Mouse (Mus musculus) ES-E14 (cell line): ENCODE measurements around the gene Ndufaf8. TPM values are rescaled to one million over a fixed set of nuclear protein-coding genes. Genes with fewer than 3 reads are reported as not detected.

Source experiments
- DNase-seq: peaks from one replicate; pipeline ENCODE4 v3.0.0-alpha.2; 2013; ENCODE audit warnings: low read depth, low spot score
- H3K27ac ChIP-seq: 2 replicates; pipeline ENCODE4 v1.5.1; 2012; ENCODE audit warnings: low read depth, mild to moderate bottlenecking, low read length, moderate library complexity, mixed read lengths; ENCODE audit not compliant: poor library complexity, insufficient read depth, severe bottlenecking
- H3K36me3 ChIP-seq: 2 replicates; pipeline ENCODE4 v1.6.1; 2012; ENCODE audit warnings: mild to moderate bottlenecking, low read length, moderate library complexity, mixed read lengths; ENCODE audit not compliant: control insufficient read depth, poor library complexity, insufficient read depth, severe bottlenecking
- H3K4me1 ChIP-seq, 2 experiments: fragments of 150-350 bp in 1 of 2; sonication (generic) in 1 of 2; 2 replicates each; pipeline ENCODE4 v1.6.1; 2012; ENCODE audit warnings: low read length in 2 of 2, mild to moderate bottlenecking in 1 of 2, mixed read lengths in 1 of 2; ENCODE audit not compliant: control insufficient read depth in 2 of 2, insufficient read depth in 2 of 2, poor library complexity in 1 of 2
- H3K4me3 ChIP-seq, 2 experiments: fragments of 150-350 bp in 1 of 2; sonication (generic) in 1 of 2; 2 replicates each; pipeline ENCODE4 v1.5.1; 2012; ENCODE audit warnings: low read length in 2 of 2, low read depth in 1 of 2, mild to moderate bottlenecking in 1 of 2, mixed read lengths in 1 of 2; ENCODE audit not compliant: insufficient read depth in 1 of 2, poor library complexity in 1 of 2, severe bottlenecking in 1 of 2
- H3K9ac ChIP-seq: 2 replicates; pipeline ENCODE4 v1.6.1; 2012; ENCODE audit warnings: low read depth, mild to moderate bottlenecking, low read length, mixed read lengths; ENCODE audit not compliant: poor library complexity, insufficient read depth, severe bottlenecking
- H3K9me3 ChIP-seq: fragments of 150-350 bp; sonication (generic); 2 replicates; pipeline ENCODE4 v1.6.1; 2012; ENCODE audit warnings: low read depth, mild to moderate bottlenecking, low read length; ENCODE audit not compliant: control insufficient read depth, insufficient read depth
- CHD2 ChIP-seq: IDR thresholded peaks from 2 replicates; pipeline ENCODE4 v1.6.1; 2014; ENCODE audit warnings: mild to moderate bottlenecking, low read depth, low read length, inconsistent platforms
- HCFC1 ChIP-seq: IDR thresholded peaks from 2 replicates; pipeline ENCODE4 v1.6.1; 2012; ENCODE audit warnings: low read length, inconsistent platforms, borderline replicate concordance; ENCODE audit not compliant: insufficient read depth
- MAFK ChIP-seq: IDR thresholded peaks from 2 replicates; pipeline ENCODE4 v1.6.1; 2014; ENCODE audit warnings: mild to moderate bottlenecking, low read depth, low read length, inconsistent platforms; ENCODE audit not compliant: insufficient read depth
- ZC3H11A ChIP-seq: IDR thresholded peaks from 2 replicates; pipeline ENCODE4 v1.6.1; 2012; ENCODE audit warnings: low read depth, mild to moderate bottlenecking, inconsistent platforms, low read length, borderline replicate concordance
- ZNF384 ChIP-seq: IDR thresholded peaks from 2 replicates; pipeline ENCODE4 v1.6.1; 2012; ENCODE audit warnings: low read depth, low read length, inconsistent platforms
- in situ Hi-C, 2 experiments: fragments of 600-800 bp; cut with MboI; formaldehyde crosslinking; loops; one replicate each; pipeline ENCODE4 v1.15.1; 2025; ENCODE audit warnings: low sequenced_read_pairs in 2 of 2, inconsistent platforms in 1 of 2; ENCODE audit not compliant: unreplicated experiment in 2 of 2
- total RNA-seq: library from RNA; depleted of rRNA; stranded (reverse); fragments of 300-350 nt; gene quantifications from 2 replicates; pipeline ENCODE4 v1.2.3, GENCODE M21; 2012

Gene Ndufaf8
- total RNA-seq, 1 experiment: 49.3 TPM

GRCm38 (mm10) chr11:120126845-120127244 lies 28.1 kb downstream of the Ndufaf8 start:
- Histone ChIP-seq H3K4me3 (no peak overlapping the region), H3K9ac (no peak overlapping the region), H3K9me3 (no peaks in the 10 kb centered on the region), H3K36me3 (peaks cover 22% of the 10 kb centered on the region; the same call in 1 of the 2 replicates), H3K27ac (no peak overlapping the region), H3K4me1 (peaks cover 0 to 16% of the 10 kb centered on the region in 2 experiments; a peak in 2 of 4 replicates)
- TF ChIP-seq CHD2: no peak
- TF ChIP-seq ZNF384: no peak
- no peak for TF ChIP-seq HCFC1
- in situ Hi-C loops: no loop called here
- DNase-seq: no peak

DNA sequence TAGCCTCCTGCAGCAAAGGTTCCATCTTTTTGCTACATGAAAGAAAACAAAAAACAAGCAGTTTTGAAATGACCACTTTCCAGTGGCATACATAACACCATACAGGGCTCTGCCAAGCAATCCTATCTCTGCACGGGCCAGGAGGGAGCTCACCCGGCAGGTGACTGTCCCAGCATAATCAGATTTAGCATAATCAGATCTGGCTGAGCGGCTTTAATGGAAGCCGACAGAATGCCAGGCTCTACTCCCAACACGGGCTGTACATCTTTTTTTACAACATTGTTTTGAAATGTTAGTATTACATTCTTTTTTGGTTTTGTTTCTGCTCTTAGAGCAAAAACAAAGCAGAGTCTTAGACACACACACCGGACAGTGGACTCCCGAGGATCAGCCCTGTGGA lies 30.6 kb downstream of the Ndufaf8 start:
- H3K9ac ChIP-seq: no peak overlapping the region
- peaks cover 17% of the 10 kb centered on the region for H3K36me3 ChIP-seq
- no peaks in the 10 kb centered on the region for H3K9me3 ChIP-seq
- no peak for TF ChIP-seq ZNF384
- TF ChIP-seq CHD2: no peak
- TF ChIP-seq HCFC1: no peak
- TF ChIP-seq MAFK: no peak
- TF ChIP-seq ZC3H11A: no peak
- peaks cover 0 to 2% of the 10 kb centered on the region in 2 experiments; a peak in 2 of 4 replicates for H3K4me1 ChIP-seq
- H3K27ac ChIP-seq: no peak overlapping the region
- in situ Hi-C loops: no loop called here
- H3K4me3 ChIP-seq: no peak overlapping the region
- no peak for DNase-seq

DNA sequence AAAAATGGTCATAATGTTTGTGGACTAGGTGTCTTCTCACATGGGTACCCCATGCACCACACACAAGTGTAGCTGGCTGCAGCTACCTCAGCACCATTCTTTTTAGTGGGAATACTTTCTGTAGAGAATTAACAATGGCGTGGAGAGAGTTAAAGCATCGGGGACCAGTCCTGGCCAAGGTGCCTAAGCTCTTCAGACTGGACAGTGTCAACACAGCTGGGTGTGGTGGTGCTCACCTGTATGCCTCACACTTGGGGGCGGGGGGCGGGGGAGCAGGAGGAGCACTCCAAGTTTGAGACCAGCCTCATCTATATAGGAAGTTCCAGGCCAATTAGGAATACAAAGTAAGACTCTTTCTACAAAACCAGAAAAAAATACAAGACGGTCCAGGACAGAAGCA lies 35.4 kb downstream of the Ndufaf8 start:
- no peaks in the 10 kb centered on the region for H3K9me3 ChIP-seq
- in situ Hi-C loops: no loop called here
- no peak overlapping the region for H3K9ac ChIP-seq
- no peak for DNase-seq
- TF ChIP-seq ZC3H11A (no peak), MAFK (no peak), HCFC1 (no peak), CHD2 (no peak), ZNF384 (no peak)
- H3K36me3 ChIP-seq: peaks cover 20% of the 10 kb centered on the region
- no peak overlapping the region for H3K4me3 ChIP-seq
- H3K4me1 ChIP-seq: peaks cover 1 to 13% of the 10 kb centered on the region in 2 experiments; a peak in 2 of 4 replicates
- no peak overlapping the region for H3K27ac ChIP-seq

GRCm38 (mm10) chr11:120134847-120135530 lies 36.3 kb downstream of the Ndufaf8 start:
- Histone ChIP-seq H3K27ac (no peak overlapping the region), H3K9ac (no peak overlapping the region; the same call in 1 of the 2 replicates), H3K4me3 (no peak overlapping the region), H3K4me1 (peaks cover 1 to 13% of the 10 kb centered on the region in 2 experiments; a peak in 2 of 4 replicates), H3K36me3 (peaks cover 18% of the 10 kb centered on the region), H3K9me3 (no peaks in the 10 kb centered on the region)
- in situ Hi-C loops: no loop called here
- TF ChIP-seq MAFK: no peak
- no peak for TF ChIP-seq ZC3H11A
- TF ChIP-seq CHD2: no peak
- no peak for TF ChIP-seq HCFC1
- TF ChIP-seq ZNF384: no peak
- DNase-seq: no peak

DNA sequence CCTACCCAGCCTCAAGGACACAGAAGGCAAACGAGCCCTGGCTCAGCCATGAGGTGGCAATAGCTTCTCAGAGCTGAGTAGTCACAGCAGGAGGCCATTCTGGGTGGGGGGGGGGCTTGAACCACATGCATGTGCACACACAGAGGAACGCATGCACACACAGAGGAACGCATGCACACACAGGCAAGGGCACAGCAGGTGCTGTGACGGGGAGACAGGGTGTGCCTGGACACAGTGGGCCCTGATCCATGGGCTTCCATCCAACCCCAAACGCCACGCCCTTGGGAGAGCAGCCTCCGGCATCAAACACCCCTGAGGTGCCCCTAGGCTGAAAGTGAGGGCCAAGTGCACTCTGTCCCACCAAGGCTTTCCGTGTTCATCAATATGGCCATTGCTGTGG lies 37.5 kb downstream of the Ndufaf8 start:
- TF ChIP-seq ZC3H11A (no peak), CHD2 (no peak), MAFK (no peak), ZNF384 (no peak), HCFC1 (no peak)
- in situ Hi-C loops: no loop called here
- Histone ChIP-seq H3K36me3 (peaks cover 18% of the 10 kb centered on the region), H3K4me3 (no peak overlapping the region), H3K9ac (no peak overlapping the region), H3K4me1 (peaks cover 1 to 13% of the 10 kb centered on the region in 2 experiments; a peak in 2 of 4 replicates), H3K9me3 (no peaks in the 10 kb centered on the region), H3K27ac (no peak overlapping the region)
- no peak for DNase-seq
